Mouse (Mus musculus): Measurements from ENCODE around the gene Ldb2. TPM values are rescaled to one million over a fixed set of nuclear protein-coding genes. Genes with fewer than 3 reads are reported as not detected.

Ldb2 gene
- total and polyA plus RNA-seq, 2 experiments from 2014 or later, result 47.6 to 66.5 TPM

DNA sequence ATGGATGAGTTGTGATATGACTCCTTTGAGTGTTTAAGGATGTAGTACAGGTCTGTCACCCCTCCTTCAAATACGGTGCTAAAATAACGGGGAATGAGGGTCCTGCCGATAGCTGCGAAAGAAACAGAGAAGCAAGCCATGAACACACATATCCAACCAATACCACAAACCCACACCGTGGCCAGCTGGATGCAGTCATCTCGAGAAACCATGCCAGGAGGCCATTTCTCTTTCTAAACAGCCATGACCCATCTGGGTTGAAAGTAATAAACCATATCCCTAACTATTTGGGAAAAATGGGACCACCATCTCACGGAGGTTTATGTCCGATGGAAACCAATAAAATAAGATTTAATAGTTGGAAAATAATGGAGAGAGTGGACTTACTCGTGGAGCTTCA, 257.7 kb downstream of the Ldb2 start:
- no peak for TF ChIP-seq CTCF (IDR thresholded peaks at IDR 0.05)
- Histone ChIP-seq H3K27ac (ENCODE audit: low read depth, low read length) (no peak overlapping the region), H3K36me3 (ENCODE audit: insufficient read depth, low read length) (no peaks in the 10 kb centered on the region), H3K4me2 (ENCODE audit: low read depth, low read length, poor library complexity, severe bottlenecking) (no peak overlapping the region), H3K9ac (replicated peaks; ENCODE audit: low read length, poor library complexity, severe bottlenecking) (no peak overlapping the region), H3K4me3 (ENCODE audit: low read depth, low read length) (no peak overlapping the region), H3K9me3 (ENCODE audit: low read length) (no peaks in the 10 kb centered on the region), H3K27me3 (ENCODE audit: insufficient read depth, low read length) (no peaks in the 10 kb centered on the region), H3K4me1 (ENCODE audit: insufficient read depth, low read length) (no peaks in the 10 kb centered on the region)
- WGBS, result 94% methylated on average over 9 of the region's 9 CpGs
- ATAC-seq (ENCODE audit: low FRiP score) (no peak), DNase-seq (ENCODE audit: low spot score) (no peak)

DNA sequence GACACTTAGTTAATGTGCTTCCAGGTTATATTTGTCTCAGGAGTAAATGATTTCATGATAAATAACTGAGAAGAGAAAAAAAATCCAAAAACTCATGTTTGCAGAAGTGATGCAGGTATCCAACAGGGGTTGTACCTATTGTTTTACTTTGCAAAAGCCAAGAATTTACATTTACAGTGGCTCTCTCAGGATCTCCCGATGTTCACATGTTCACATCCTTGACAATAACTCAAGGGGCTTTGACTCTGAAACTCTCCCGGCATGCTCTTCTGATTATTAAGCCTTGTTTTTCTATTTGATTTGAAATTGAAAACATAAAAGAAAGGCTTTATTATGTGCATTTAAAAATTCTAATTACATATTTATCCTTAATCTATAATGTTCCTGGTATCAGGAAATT, 260.8 kb downstream of the Ldb2 start:
- no peak overlapping the region for H3K9ac ChIP-seq (replicated peaks; ENCODE audit: low read length, poor library complexity, severe bottlenecking)
- ATAC-seq (ENCODE audit: low FRiP score) (no peak), DNase-seq (ENCODE audit: low spot score) (no peak)
- no peaks in the 10 kb centered on the region for H3K9me3 ChIP-seq (ENCODE audit: low read length)
- H3K27ac ChIP-seq (ENCODE audit: low read depth, low read length), result peak overlapping the region; percentile 55; the same call in 1 of the 2 replicates
- H3K4me3 ChIP-seq (ENCODE audit: low read depth, low read length), result no peak overlapping the region
- no peak overlapping the region for H3K4me2 ChIP-seq (ENCODE audit: low read depth, low read length, poor library complexity, severe bottlenecking)
- no peaks in the 10 kb centered on the region for H3K27me3 ChIP-seq (ENCODE audit: insufficient read depth, low read length)
- 21% methylated on average over 2 of the region's 2 CpGs for WGBS
- H3K36me3 ChIP-seq (ENCODE audit: insufficient read depth, low read length), result no peaks in the 10 kb centered on the region
- no peaks in the 10 kb centered on the region for H3K4me1 ChIP-seq (ENCODE audit: insufficient read depth, low read length)
- TF ChIP-seq CTCF (IDR thresholded peaks at IDR 0.05), result no peak

DNA sequence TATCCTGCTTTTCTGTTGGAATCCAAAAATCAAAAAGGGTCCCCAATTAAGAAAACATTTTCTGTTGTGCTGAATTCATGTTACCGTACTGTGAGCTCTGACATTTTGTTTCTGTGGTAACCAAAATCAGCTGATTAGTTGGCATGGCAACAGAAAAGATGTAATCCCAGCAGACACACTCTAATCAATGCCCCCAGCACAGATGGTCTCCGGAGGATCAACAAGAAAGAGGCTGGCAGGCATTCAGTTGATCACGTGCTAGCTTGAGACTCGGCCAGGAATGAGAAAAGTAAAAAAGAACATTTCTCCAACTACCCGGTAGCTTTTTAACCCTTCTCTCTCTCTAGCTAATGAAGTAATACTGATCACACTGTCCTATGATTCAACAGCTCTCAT, 261.5 kb downstream of the Ldb2 start:
- H3K4me2 ChIP-seq (ENCODE audit: low read depth, low read length, poor library complexity, severe bottlenecking), result peak overlapping the region; percentile 6; the same call in 1 of the 2 replicates
- peak; percentile 94 for ATAC-seq (ENCODE audit: low FRiP score)
- TF ChIP-seq CTCF (IDR thresholded peaks at IDR 0.05), result no peak
- H3K4me1 ChIP-seq (ENCODE audit: insufficient read depth, low read length), result no peaks in the 10 kb centered on the region
- H3K4me3 ChIP-seq (ENCODE audit: low read depth, low read length), result no peak overlapping the region
- DNase-seq (ENCODE audit: low spot score), result peak; percentile 96
- H3K27me3 ChIP-seq (ENCODE audit: insufficient read depth, low read length), result no peaks in the 10 kb centered on the region
- H3K9ac ChIP-seq (replicated peaks; ENCODE audit: low read length, poor library complexity, severe bottlenecking), result no peak overlapping the region
- H3K9me3 ChIP-seq (ENCODE audit: low read length), result no peaks in the 10 kb centered on the region
- WGBS, result 3% methylated on average over 5 of the region's 5 CpGs
- no peaks in the 10 kb centered on the region for H3K36me3 ChIP-seq (ENCODE audit: insufficient read depth, low read length)
- peak overlapping the region; percentile 43; the same call in 1 of the 2 replicates for H3K27ac ChIP-seq (ENCODE audit: low read depth, low read length)

DNA sequence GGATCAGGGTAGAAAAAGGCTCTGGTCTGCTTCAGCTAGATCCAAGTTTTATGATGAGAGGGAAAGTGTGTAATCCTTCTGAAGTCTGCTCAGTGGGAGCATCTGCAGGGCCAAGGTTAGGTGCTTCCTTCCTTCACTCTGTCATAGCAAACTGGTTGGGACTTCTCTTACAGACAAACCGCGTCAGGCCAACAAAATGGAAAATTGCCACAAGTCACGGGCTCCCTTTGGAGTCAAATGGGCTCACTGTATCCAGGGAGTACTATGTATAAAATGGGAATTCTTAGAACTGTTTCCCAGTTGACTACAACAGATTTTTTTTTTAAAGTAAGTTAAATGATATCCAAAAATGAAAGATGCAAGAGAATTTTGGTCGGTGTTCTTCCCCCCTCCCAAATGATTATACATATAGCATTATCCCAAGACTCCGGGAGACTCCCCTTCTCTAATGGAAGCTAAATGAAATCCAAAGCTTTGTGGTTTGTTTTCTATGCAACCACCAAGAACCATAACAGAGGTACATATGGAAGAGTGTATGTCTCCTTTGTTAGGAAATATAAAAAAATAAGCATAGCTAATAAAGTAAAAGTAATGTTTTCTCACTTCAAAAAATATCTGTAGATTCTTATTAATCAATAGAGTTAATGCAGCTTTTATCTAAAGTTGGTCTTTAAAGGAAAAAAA, 262.0 kb downstream of the Ldb2 start:
- Histone ChIP-seq H3K36me3 (ENCODE audit: insufficient read depth, low read length) (no peaks in the 10 kb centered on the region), H3K9me3 (ENCODE audit: low read length) (no peaks in the 10 kb centered on the region), H3K4me3 (ENCODE audit: low read depth, low read length) (no peak overlapping the region), H3K9ac (replicated peaks; ENCODE audit: low read length, poor library complexity, severe bottlenecking) (no peak overlapping the region), H3K27ac (ENCODE audit: low read depth, low read length) (peak overlapping the region; percentile 76), H3K27me3 (ENCODE audit: insufficient read depth, low read length) (no peaks in the 10 kb centered on the region), H3K4me1 (ENCODE audit: insufficient read depth, low read length) (no peaks in the 10 kb centered on the region), H3K4me2 (ENCODE audit: low read depth, low read length, poor library complexity, severe bottlenecking) (no peak overlapping the region)
- no peak for DNase-seq (ENCODE audit: low spot score)
- TF ChIP-seq CTCF (IDR thresholded peaks at IDR 0.05), result no peak
- ATAC-seq (ENCODE audit: low FRiP score), result no peak
- 30% methylated on average over 5 of the region's 5 CpGs for WGBS

DNA sequence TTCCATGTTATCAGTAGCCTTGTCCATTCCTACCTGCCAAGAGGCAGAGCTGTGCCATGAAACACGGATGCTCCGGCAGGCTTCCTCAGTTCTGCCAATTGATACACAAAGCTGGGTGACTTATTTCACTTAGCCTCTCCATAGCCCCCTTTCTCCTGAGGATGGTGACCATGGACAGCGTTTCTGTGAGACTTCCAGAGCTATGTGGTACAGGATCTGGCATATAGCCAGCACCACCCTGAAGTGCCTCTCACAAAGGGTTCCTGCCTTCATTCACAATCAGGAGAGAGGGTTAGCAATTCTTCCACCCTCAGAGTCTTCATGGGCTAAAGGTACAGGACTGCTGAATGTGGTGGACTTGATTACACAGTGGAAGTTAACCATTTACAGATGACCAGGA, 270.0 kb downstream of the Ldb2 start:
- DNase-seq (ENCODE audit: low spot score) (no peak), ATAC-seq (ENCODE audit: low FRiP score) (no peak)
- no peaks in the 10 kb centered on the region for H3K4me1 ChIP-seq (ENCODE audit: insufficient read depth, low read length)
- H3K27me3 ChIP-seq (ENCODE audit: insufficient read depth, low read length), result no peaks in the 10 kb centered on the region
- 78% methylated on average over 3 of the region's 3 CpGs for WGBS
- no peaks in the 10 kb centered on the region for H3K36me3 ChIP-seq (ENCODE audit: insufficient read depth, low read length)
- H3K4me3 ChIP-seq (ENCODE audit: low read depth, low read length), result no peak overlapping the region
- H3K9ac ChIP-seq (replicated peaks; ENCODE audit: low read length, poor library complexity, severe bottlenecking), result no peak overlapping the region
- H3K27ac ChIP-seq (ENCODE audit: low read depth, low read length), result peak overlapping the region; percentile 12; the same call in 1 of the 2 replicates
- no peak overlapping the region for H3K4me2 ChIP-seq (ENCODE audit: low read depth, low read length, poor library complexity, severe bottlenecking)
- no peak for TF ChIP-seq CTCF (IDR thresholded peaks at IDR 0.05)
- H3K9me3 ChIP-seq (ENCODE audit: low read length), result no peaks in the 10 kb centered on the region

DNA sequence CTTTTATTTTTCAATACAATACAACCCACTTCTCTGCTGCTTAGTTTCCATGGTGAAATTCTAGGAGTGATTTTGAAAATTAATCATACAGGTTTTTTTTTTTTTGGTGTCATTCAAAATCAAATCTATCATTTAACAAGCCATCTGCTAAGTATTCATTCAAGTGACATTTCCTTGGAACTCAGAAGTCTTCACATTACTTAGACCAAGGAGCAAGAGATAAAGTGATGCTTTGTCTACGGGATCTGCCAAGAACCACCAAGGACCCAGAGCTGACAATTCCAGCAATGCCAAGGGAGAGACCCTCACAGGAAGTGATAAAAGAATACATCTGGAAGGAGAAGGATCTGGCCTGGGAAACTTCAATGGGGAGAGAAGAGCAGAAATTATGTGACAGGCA, 270.5 kb downstream of the Ldb2 start:
- DNase-seq (ENCODE audit: low spot score) (no peak), ATAC-seq (ENCODE audit: low FRiP score) (no peak)
- Histone ChIP-seq H3K27me3 (ENCODE audit: insufficient read depth, low read length) (no peaks in the 10 kb centered on the region), H3K4me2 (ENCODE audit: low read depth, low read length, poor library complexity, severe bottlenecking) (no peak overlapping the region), H3K36me3 (ENCODE audit: insufficient read depth, low read length) (no peaks in the 10 kb centered on the region), H3K27ac (ENCODE audit: low read depth, low read length) (peak overlapping the region; percentile 12; the same call in 1 of the 2 replicates), H3K4me1 (ENCODE audit: insufficient read depth, low read length) (no peaks in the 10 kb centered on the region), H3K9me3 (ENCODE audit: low read length) (no peaks in the 10 kb centered on the region), H3K4me3 (ENCODE audit: low read depth, low read length) (no peak overlapping the region), H3K9ac (replicated peaks; ENCODE audit: low read length, poor library complexity, severe bottlenecking) (no peak overlapping the region)
- no peak for TF ChIP-seq CTCF (IDR thresholded peaks at IDR 0.05)
- whole genome bisulfite sequencing, result 63% methylated on average over 1 of the region's 1 CpGs

All from midbrain, postnatal 0 days (tissue).